Mouse (Mus musculus) retina, adult 2 months (tissue): ENCODE measurements around the gene Gm10340.
"Not testable (repeated sequence)": the region's sequence is repeated elsewhere in the genome, so short reads cannot be mapped to it uniquely, and the experiment has no call there.

Experiments used
- DNase-seq: peaks from one replicate; pipeline ENCODE4 v3.0.0-alpha.2; 2012; ENCODE audit warnings: low read depth, low spot score

The Gm10340 gene

DNA sequence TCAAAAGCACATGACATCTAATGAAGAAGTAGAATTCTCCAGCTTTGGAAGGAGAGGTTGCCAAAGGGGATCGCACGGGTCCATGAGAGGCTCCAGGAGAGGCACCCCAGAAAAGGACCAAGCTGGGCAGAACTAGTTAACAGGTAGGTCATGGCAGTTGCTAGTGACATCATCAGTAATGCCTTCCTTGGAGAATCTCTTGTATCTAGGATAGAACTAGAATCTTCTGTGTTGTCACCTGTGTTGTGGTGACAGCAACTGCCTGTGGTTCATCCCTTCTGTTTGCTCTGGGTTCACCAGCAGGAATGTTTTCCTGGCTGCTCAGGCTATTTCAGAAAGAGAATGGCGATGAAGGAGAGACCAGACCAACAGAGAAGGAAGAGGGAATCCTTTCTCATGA lies at the start of gene Gm10340:
Gene Gm10340, plus strand, starts transcription at position 301 of the 400 bp plus-strand sequence.
- not testable (repeated sequence) for DNase-seq

- DNase-seq: not testable (repeated sequence)
Measured at GRCm38 (mm10) chr14:3116051-3116450, 17.7 kb upstream of the Gm10340 start.

DNA sequence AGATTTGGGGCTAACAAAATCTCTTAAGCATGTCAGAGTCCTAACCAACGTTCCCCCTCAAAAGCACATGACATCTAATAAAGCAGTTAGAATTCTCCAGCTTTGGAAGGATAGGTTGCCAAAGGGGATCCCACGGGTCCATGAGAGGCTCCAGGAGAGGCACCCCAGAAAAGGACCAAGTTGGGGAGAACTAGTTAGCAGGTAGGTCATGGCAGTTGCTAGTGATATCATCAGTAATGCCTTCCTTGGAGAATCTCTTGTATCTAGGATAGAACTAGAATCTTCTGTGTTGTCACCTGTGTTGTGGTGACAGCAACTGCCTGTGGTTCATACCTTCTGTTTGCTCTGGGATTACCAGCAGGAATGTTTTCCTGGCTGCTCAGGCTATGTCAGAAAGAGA lies 54.2 kb downstream of the Gm10340 start, which contains the start of gene Gm5795:
Gene Gm5795, plus strand, starts transcription at position 301 of the 400 bp plus-strand sequence.
- DNase-seq: not testable (repeated sequence)
